Mouse (Mus musculus) CH12.LX (cell line): ENCODE measurements around the gene B4galnt4. TPM values are rescaled to one million over a fixed set of nuclear protein-coding genes. Genes with fewer than 3 reads are reported as not detected.
"Not testable (repeated sequence)": the region's sequence is repeated elsewhere in the genome, so short reads cannot be mapped to it uniquely, and the experiment has no call there.

Experiments
- DNase-seq: peaks from one replicate; pipeline ENCODE4 v3.0.0-alpha.2; 2013; ENCODE audit errors: extremely low read depth
- H3K27ac ChIP-seq: 2 replicates; pipeline ENCODE4 v1.5.1; 2012; ENCODE audit warnings: low read depth, mild to moderate bottlenecking, control low read depth, moderate library complexity; ENCODE audit not compliant: insufficient read depth
- H3K27me3 ChIP-seq: replicated peaks from 2 replicates; pipeline ENCODE3; 2012; ENCODE audit warnings: inconsistent platforms
- H3K36me3 ChIP-seq, 2 experiments: replicated peaks in 1 of 2; 2 replicates each; pipeline versions ENCODE3 to v1.6.1; 2012; ENCODE audit warnings: inconsistent platforms in 1 of 2, low read length in 1 of 2, mild to moderate bottlenecking in 1 of 2, mixed read lengths in 1 of 2, moderate library complexity in 1 of 2; ENCODE audit not compliant: control insufficient read depth in 1 of 2, insufficient read depth in 1 of 2
- H3K4me1 ChIP-seq, 2 experiments: 2 replicates each; pipeline ENCODE4 v1.6.1; 2012; ENCODE audit warnings: inconsistent platforms in 1 of 2, moderate library complexity in 1 of 2; ENCODE audit not compliant: insufficient read depth in 2 of 2, control insufficient read depth in 1 of 2
- H3K4me2 ChIP-seq: 2 replicates; pipeline ENCODE4 v1.6.1; 2012; ENCODE audit warnings: low read depth, mild to moderate bottlenecking, control low read depth; ENCODE audit not compliant: poor library complexity, insufficient read depth, severe bottlenecking
- H3K4me3 ChIP-seq, 3 experiments: fragments of 150-350 bp in 1 of 3; sonication (generic) in 1 of 3; replicated peaks in 1 of 3; 2 replicates each; pipeline versions ENCODE3 to v1.5.1; 2011 to 2012; ENCODE audit warnings: low read depth in 2 of 3, low read length in 2 of 3, mild to moderate bottlenecking in 2 of 3, moderate library complexity in 2 of 3, control low read depth in 1 of 3, improper control_type of control experiment in 1 of 3, inconsistent platforms in 1 of 3, mixed read lengths in 1 of 3; ENCODE audit not compliant: poor library complexity in 1 of 3
- H3K79me2 ChIP-seq: replicated peaks from 2 replicates; pipeline ENCODE4 v1.6.1; 2012; ENCODE audit warnings: mild to moderate bottlenecking, moderate library complexity; ENCODE audit not compliant: control insufficient read depth, poor library complexity, insufficient read depth, severe bottlenecking; ENCODE audit errors: extremely low read depth
- H3K9ac ChIP-seq: 2 replicates; pipeline ENCODE4 v1.6.1; 2012; ENCODE audit warnings: low read depth, mild to moderate bottlenecking, control low read depth, moderate library complexity; ENCODE audit not compliant: insufficient read depth
- H3K9me3 ChIP-seq: replicated peaks from 2 replicates; pipeline ENCODE3; 2012; ENCODE audit warnings: low read length, inconsistent platforms, mixed read lengths
- BHLHE40 ChIP-seq: IDR thresholded peaks from 2 replicates; pipeline ENCODE4 v1.6.1; 2011; ENCODE audit warnings: mild to moderate bottlenecking, low read depth, low read length, improper control_type of control experiment
- CHD1 ChIP-seq: IDR thresholded peaks from 2 replicates; pipeline ENCODE4 v1.6.1; 2012; ENCODE audit warnings: low read depth, low read length, improper control_type of control experiment, inconsistent platforms
- CHD2 ChIP-seq: IDR thresholded peaks from 2 replicates; pipeline ENCODE4 v1.6.1; 2011; ENCODE audit warnings: low read length, improper control_type of control experiment
- CTCF ChIP-seq, 2 experiments: IDR thresholded peaks in 1 of 2; conservative IDR thresholded peaks in 1 of 2; 2 replicates each; pipeline ENCODE4 v1.5.1; 2011 to 2012; ENCODE audit warnings: low read depth in 2 of 2, low read length in 2 of 2, improper control_type of control experiment in 1 of 2, inconsistent platforms in 1 of 2, mild to moderate bottlenecking in 1 of 2, moderate library complexity in 1 of 2
- ELF1 ChIP-seq: IDR thresholded peaks from 2 replicates; pipeline ENCODE4 v1.6.1; 2014; ENCODE audit warnings: low read depth, mild to moderate bottlenecking, inconsistent platforms, low read length, improper control_type of control experiment
- GABPA ChIP-seq: IDR thresholded peaks from 2 replicates; pipeline ENCODE4 v1.6.1; 2012; ENCODE audit warnings: low read depth, low read length, improper control_type of control experiment, inconsistent platforms; ENCODE audit not compliant: insufficient replicate concordance
- HCFC1 ChIP-seq: IDR thresholded peaks from 2 replicates; pipeline ENCODE4 v1.6.1; 2012; ENCODE audit warnings: low read depth, mild to moderate bottlenecking, inconsistent platforms, low read length, improper control_type of control experiment
- JUN ChIP-seq: IDR thresholded peaks from 2 replicates; pipeline ENCODE4 v1.6.1; 2011; ENCODE audit warnings: low read depth, mild to moderate bottlenecking, low read length, improper control_type of control experiment, moderate library complexity; ENCODE audit not compliant: insufficient read depth
- JUND ChIP-seq: conservative IDR thresholded peaks from 2 replicates; pipeline ENCODE4 v1.6.1; 2011; ENCODE audit warnings: low read depth, low read length, improper control_type of control experiment
- MAX ChIP-seq: IDR thresholded peaks from 2 replicates; pipeline ENCODE4 v1.6.1; 2011; ENCODE audit warnings: low read length, improper control_type of control experiment
- MAZ ChIP-seq: IDR thresholded peaks from 2 replicates; pipeline ENCODE4 v1.6.1; 2012; ENCODE audit warnings: low read depth, mild to moderate bottlenecking, inconsistent platforms, low read length, improper control_type of control experiment, moderate library complexity
- MEF2A ChIP-seq: IDR thresholded peaks from 2 replicates; pipeline ENCODE4 v1.6.1; 2014; ENCODE audit warnings: low read depth, mild to moderate bottlenecking, inconsistent platforms, low read length, improper control_type of control experiment, borderline replicate concordance
- NELFE ChIP-seq: IDR thresholded peaks from 2 replicates; pipeline ENCODE4 v1.6.1; 2011; ENCODE audit warnings: low read depth, low read length, improper control_type of control experiment
- PAX5 ChIP-seq: IDR thresholded peaks from 2 replicates; pipeline ENCODE4 v1.6.1; 2012; ENCODE audit warnings: low read length, inconsistent platforms, mixed read lengths
- POLR2A ChIP-seq: IDR thresholded peaks from 2 replicates; pipeline ENCODE4 v1.6.1; 2011; ENCODE audit warnings: low read depth, mild to moderate bottlenecking, improper control_type of control experiment, low read length
- POLR2AphosphoS2 ChIP-seq: IDR thresholded peaks from 2 replicates; pipeline ENCODE4 v1.6.1; 2011; ENCODE audit warnings: low read depth, low read length, improper control_type of control experiment
- RCOR1 ChIP-seq: conservative IDR thresholded peaks from 2 replicates; pipeline ENCODE4 v1.6.1; 2012; ENCODE audit warnings: low read depth, mild to moderate bottlenecking, inconsistent platforms, low read length, improper control_type of control experiment
- SMC3 ChIP-seq: IDR thresholded peaks from 2 replicates; pipeline ENCODE4 v1.6.1; 2011; ENCODE audit warnings: low read depth, low read length, improper control_type of control experiment
- USF1 ChIP-seq: IDR thresholded peaks from 2 replicates; pipeline ENCODE4 v1.6.1; 2014; ENCODE audit warnings: low read depth, mild to moderate bottlenecking, inconsistent platforms, low read length, improper control_type of control experiment
- USF2 ChIP-seq: conservative IDR thresholded peaks from 2 replicates; pipeline ENCODE4 v1.6.1; 2011; ENCODE audit warnings: low read depth, low read length, improper control_type of control experiment
- ZC3H11A ChIP-seq: IDR thresholded peaks from 2 replicates; pipeline ENCODE4 v1.6.1; 2012; ENCODE audit warnings: low read depth, mild to moderate bottlenecking, inconsistent platforms, low read length, improper control_type of control experiment
- ZNF384 ChIP-seq: IDR thresholded peaks from 2 replicates; pipeline ENCODE4 v1.6.1; 2012; ENCODE audit warnings: low read depth, low read length, improper control_type of control experiment, inconsistent platforms
- dilution Hi-C: fragments of 300-500 bp; cut with MboI; formaldehyde crosslinking; loops from 2 replicates; pipeline ENCODE4 v1.14.3; 2020; ENCODE audit warnings: low sequenced_read_pairs; ENCODE audit not compliant: extremely low pct_unique_long_range_greater_than_20kb, extremely low pct_ligation_motif_present
- in situ Hi-C: fragments of 300-500 bp; cut with MboI; formaldehyde crosslinking; loops from 3 replicates; pipeline ENCODE4 v1.14.3; 2019; ENCODE audit warnings: low sequenced_read_pairs, low pct_ligation_motif_present, low pct_unique_long_range_greater_than_20kb, mixed read lengths
- polyA plus RNA-seq: library from polyadenylated mRNA; unstranded; fragments of >175 nt; gene quantifications from 2 replicates; pipeline ENCODE4 v1.2.1, GENCODE M21; 2012; ENCODE audit warnings: low read depth; ENCODE audit not compliant: insufficient read length
- total RNA-seq, 2 experiments: library from RNA; depleted of rRNA; stranded (reverse); fragments of 300-350 nt in 1 of 2; fragments of >200 nt in 1 of 2; gene quantifications; 2 replicates each; pipeline ENCODE4 v1.2.3; 2012 to 2014

Gene B4galnt4
- total and polyA plus RNA-seq, 3 experiments: 0.91 to 13.1 (median 2.9) TPM

- H3K79me2 ChIP-seq: no peaks in the 10 kb centered on the region
- H3K9ac ChIP-seq: no peak overlapping the region
- no peak overlapping the region for H3K4me2 ChIP-seq
- dilution Hi-C loops: no loop called here
- no peak for TF ChIP-seq PAX5
- no peak for TF ChIP-seq CHD2
- TF ChIP-seq ZNF384: no peak
- no peak for TF ChIP-seq RCOR1
- no peak for TF ChIP-seq CTCF (conservative IDR thresholded peaks at IDR 0.05 in 1 of 2, IDR thresholded peaks at IDR 0.05 in 1 of 2; ENCODE audit: low read depth in 2 of 2, low read length in 2 of 2)
- TF ChIP-seq SMC3: no peak
- no peak for TF ChIP-seq ELF1
- TF ChIP-seq USF1: no peak
- no peak for TF ChIP-seq NELFE
- TF ChIP-seq JUN: no peak
- TF ChIP-seq MEF2A: no peak
- TF ChIP-seq HCFC1: no peak
- TF ChIP-seq POLR2A: no peak
- TF ChIP-seq JUND: no peak
- no peaks in the 10 kb centered on the region for H3K27me3 ChIP-seq
- H3K9me3 ChIP-seq: no peaks in the 10 kb centered on the region
- in situ Hi-C loops: no loop called here
- H3K27ac ChIP-seq: no peak overlapping the region
- no peaks in the 10 kb centered on the region for H3K36me3 ChIP-seq
- H3K4me3 ChIP-seq: no peak overlapping the region
- DNase-seq: no peak
- H3K4me1 ChIP-seq: peaks cover 0 to 5% of the 10 kb centered on the region in 2 experiments; a peak in 3 of 4 replicates
These were observed 30.5 kb upstream of the B4galnt4 start for GRCm38 (mm10) chr7:141030390-141030789.

GRCm38 (mm10) chr7:141032458-141033167 is 28.3 kb upstream of the B4galnt4 start:
- peaks cover 4% of the 10 kb centered on the region for H3K27me3 ChIP-seq
- dilution Hi-C loops (no loop called here), in situ Hi-C loops (no loop called here)
- no peak for DNase-seq
- H3K36me3 ChIP-seq: no peaks in the 10 kb centered on the region
- H3K4me2 ChIP-seq: no peak overlapping the region
- H3K9me3 ChIP-seq: no peaks in the 10 kb centered on the region
- TF ChIP-seq NELFE (no peak), MAX (no peak), JUND (no peak), ZNF384 (no peak), ZC3H11A (no peak), GABPA (no peak), CHD2 (no peak), USF2 (no peak), BHLHE40 (no peak), MAZ (no peak), CHD1 (no peak), POLR2AphosphoS2 (no peak), PAX5 (no peak)
- H3K4me1 ChIP-seq: no peaks in the 10 kb centered on the region; a peak in 1 of 4 replicates
- H3K4me3 ChIP-seq: no peak overlapping the region
- H3K79me2 ChIP-seq: no peaks in the 10 kb centered on the region
- H3K27ac ChIP-seq: no peak overlapping the region
- no peak overlapping the region for H3K9ac ChIP-seq

- H3K27me3 ChIP-seq, H3K79me2 ChIP-seq, H3K4me1 ChIP-seq, H3K36me3 ChIP-seq, H3K4me3 ChIP-seq, H3K4me2 ChIP-seq, in situ Hi-C loops, H3K9me3 ChIP-seq, DNase-seq, dilution Hi-C loops, H3K27ac ChIP-seq, H3K9ac ChIP-seq: not testable (repeated sequence)
These were observed 24.3 kb upstream of the B4galnt4 start for GRCm38 (mm10) chr7:141036624-141037023.
